Mouse (Mus musculus) heart, adult 11 months (tissue): ENCODE results near the gene Tcf3.
A peak's percentile ranks its signal among the peaks of the same experiment; 100 is the strongest.

Source experiments
- DNase-seq: peaks from one replicate; pipeline ENCODE4 v3.0.0; 2022

The Tcf3 gene

GRCm38 (mm10) chr10:80405481-80406173 lies 27.8 kb downstream of the Tcf3 start:
- DNase-seq = peak; percentile 92

GRCm38 (mm10) chr10:80403044-80403692 lies 30.3 kb downstream of the Tcf3 start:
- DNase-seq = peak; percentile 91

- no peak for DNase-seq
Observed at GRCm38 (mm10) chr10:80400704-80401161, 32.7 kb downstream of the Tcf3 start.

- DNase-seq = no peak
Observed at GRCm38 (mm10) chr10:80399973-80400703, 33.3 kb downstream of the Tcf3 start.

- peak; percentile 100 for DNase-seq
Observed at GRCm38 (mm10) chr10:80399191-80399972, 34.1 kb downstream of the Tcf3 start, which contains the start of gene Mbd3. Gene Mbd3, minus strand, starts transcription at chr10:80399550.

- peak; percentile 100 for DNase-seq
Observed at GRCm38 (mm10) chr10:80398719-80399190, 34.7 kb downstream of the Tcf3 start.

- DNase-seq = no peak
Observed at GRCm38 (mm10) chr10:80398174-80398535, 35.3 kb downstream of the Tcf3 start.

- DNase-seq = no peak
Observed at GRCm38 (mm10) chr10:80397524-80398173, 35.8 kb downstream of the Tcf3 start.

- DNase-seq = no peak
Observed at GRCm38 (mm10) chr10:80396822-80397523, 36.5 kb downstream of the Tcf3 start.

GRCm38 (mm10) chr10:80395025-80395627 lies 38.3 kb downstream of the Tcf3 start:
- DNase-seq = peak; percentile 93

GRCm38 (mm10) chr10:80392687-80393086 lies 40.8 kb downstream of the Tcf3 start:
- no peak for DNase-seq

GRCm38 (mm10) chr10:80390697-80391096 lies 42.8 kb downstream of the Tcf3 start:
- DNase-seq = no peak

- DNase-seq = no peak
Observed at GRCm38 (mm10) chr10:80389185-80389708, 44.2 kb downstream of the Tcf3 start.

GRCm38 (mm10) chr10:80388731-80389130 lies 44.7 kb downstream of the Tcf3 start:
- no peak for DNase-seq

GRCm38 (mm10) chr10:80387522-80387959 lies 45.9 kb downstream of the Tcf3 start, which contains the start of gene Mex3d:
Gene Mex3d, minus strand, starts transcription at chr10:80387659.
- peak; percentile 99 for DNase-seq

GRCm38 (mm10) chr10:80386735-80387471 lies 46.5 kb downstream of the Tcf3 start:
- DNase-seq = peak; percentile 96

- DNase-seq = peak; percentile 96
Observed at GRCm38 (mm10) chr10:80385811-80386734, 47.4 kb downstream of the Tcf3 start.

GRCm38 (mm10) chr10:80385310-80385709 lies 48.1 kb downstream of the Tcf3 start:
- DNase-seq = peak; percentile 95

GRCm38 (mm10) chr10:80384709-80385108 lies 48.7 kb downstream of the Tcf3 start:
- DNase-seq = no peak
